Mouse (Mus musculus) neural tube, embryonic 15.5 days (tissue): Measurements from ENCODE around the gene Cpt2. TPM values are rescaled to one million over a fixed set of nuclear protein-coding genes. Genes with fewer than 3 reads are reported as not detected.
A peak's percentile ranks its signal among the peaks of the same experiment; 100 is the strongest.

ENCODE experiments used
- ATAC-seq: fragments of 200-750 bp; cut with Nextera tagmentation; 2 replicates; pipeline ENCODE4 v1.8.0; 2017; ENCODE audit warnings: mild to moderate bottlenecking, moderate TSS enrichment, moderate library complexity; ENCODE audit not compliant: low FRiP score
- H3K27ac ChIP-seq: fragments of 300-500 bp; sonication (generic); replicated peaks from 2 replicates; pipeline ENCODE4 v1.5.1; 2015; ENCODE audit warnings: mild to moderate bottlenecking, inconsistent platforms
- H3K27me3 ChIP-seq: fragments of 300-500 bp; sonication (generic); replicated peaks from 2 replicates; pipeline ENCODE4 v1.6.1; 2015; ENCODE audit warnings: inconsistent platforms
- H3K36me3 ChIP-seq: fragments of 300-500 bp; sonication (generic); 2 replicates; pipeline ENCODE4 v1.6.1; 2015; ENCODE audit warnings: inconsistent platforms
- H3K4me1 ChIP-seq: fragments of 300-500 bp; sonication (generic); 2 replicates; pipeline ENCODE4 v1.6.1; 2015; ENCODE audit warnings: inconsistent platforms
- H3K4me2 ChIP-seq: fragments of 300-500 bp; sonication (generic); 2 replicates; pipeline ENCODE4 v1.6.1; 2015; ENCODE audit warnings: inconsistent platforms, mild to moderate bottlenecking, moderate library complexity
- H3K4me3 ChIP-seq: fragments of 300-500 bp; sonication (generic); replicated peaks from 2 replicates; pipeline ENCODE4 v1.5.1; 2015; ENCODE audit warnings: mild to moderate bottlenecking, inconsistent platforms
- H3K9ac ChIP-seq: fragments of 300-500 bp; sonication (generic); replicated peaks from 2 replicates; pipeline ENCODE4 v1.6.1; 2015; ENCODE audit warnings: mild to moderate bottlenecking, inconsistent platforms
- H3K9me3 ChIP-seq: fragments of 300-500 bp; sonication (generic); replicated peaks from 2 replicates; pipeline ENCODE4 v1.6.1; 2016; ENCODE audit warnings: inconsistent platforms
- WGBS: fragments of 180-500 bp; shearing (Covaris S2); methylation state at CpG from one replicate; pipeline ENCODE4 v1.1.7; 2015; ENCODE audit warnings: mixed read lengths; 5-methylcytosine and 5-hydroxymethylcytosine counted together
- polyA plus RNA-seq: library from polyadenylated mRNA; unstranded; fragments of >200 nt; fragmentation: Nextera tagmentation; extraction: Ambion mirVana; gene quantifications from 2 replicates; pipeline ENCODE4 v1.2.1, GENCODE M21; 2015

The Cpt2 gene
- polyA plus RNA-seq, 1 experiment from 2014 or later: 16.8 TPM

DNA sequence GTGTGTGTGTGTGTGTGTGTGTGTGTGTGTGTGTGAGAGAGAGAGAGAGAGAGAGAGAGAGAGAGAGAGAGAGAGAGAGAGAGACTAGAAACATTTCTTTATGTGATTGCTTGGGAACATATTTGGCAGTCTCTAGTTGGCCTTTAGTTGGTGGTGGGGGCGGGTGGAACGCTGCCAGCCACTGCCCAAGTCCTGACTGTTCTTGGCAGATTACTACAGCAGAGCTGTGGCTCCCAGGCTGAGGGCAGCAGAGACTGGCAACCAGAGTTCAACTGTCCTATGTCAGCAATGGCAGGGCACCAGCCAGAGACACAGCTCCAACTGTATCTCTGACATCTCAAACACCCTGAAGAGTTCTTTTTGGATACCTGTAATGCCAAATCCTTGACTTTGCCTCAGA is 20.7 kb upstream of the Cpt2 start:
- no peaks in the 10 kb centered on the region for H3K9me3 ChIP-seq
- no peak overlapping the region for H3K27ac ChIP-seq
- WGBS: 85% methylated on average over 2 of the region's 2 CpGs
- H3K4me1 ChIP-seq: no peaks in the 10 kb centered on the region
- H3K4me3 ChIP-seq: no peak overlapping the region
- no peak overlapping the region for H3K4me2 ChIP-seq
- H3K27me3 ChIP-seq: no peaks in the 10 kb centered on the region
- H3K36me3 ChIP-seq: no peaks in the 10 kb centered on the region
- no peak for ATAC-seq
- H3K9ac ChIP-seq: no peak overlapping the region

GRCm38 (mm10) chr4:107942741-107943140 is 19.3 kb upstream of the Cpt2 start:
- no peak overlapping the region for H3K27ac ChIP-seq
- 86% methylated on average over 7 of the region's 7 CpGs for WGBS
- no peaks in the 10 kb centered on the region for H3K9me3 ChIP-seq
- no peaks in the 10 kb centered on the region for H3K4me1 ChIP-seq
- ATAC-seq: no peak
- no peaks in the 10 kb centered on the region for H3K36me3 ChIP-seq
- H3K27me3 ChIP-seq: no peaks in the 10 kb centered on the region
- no peak overlapping the region for H3K9ac ChIP-seq
- no peak overlapping the region for H3K4me3 ChIP-seq
- H3K4me2 ChIP-seq: no peak overlapping the region

DNA sequence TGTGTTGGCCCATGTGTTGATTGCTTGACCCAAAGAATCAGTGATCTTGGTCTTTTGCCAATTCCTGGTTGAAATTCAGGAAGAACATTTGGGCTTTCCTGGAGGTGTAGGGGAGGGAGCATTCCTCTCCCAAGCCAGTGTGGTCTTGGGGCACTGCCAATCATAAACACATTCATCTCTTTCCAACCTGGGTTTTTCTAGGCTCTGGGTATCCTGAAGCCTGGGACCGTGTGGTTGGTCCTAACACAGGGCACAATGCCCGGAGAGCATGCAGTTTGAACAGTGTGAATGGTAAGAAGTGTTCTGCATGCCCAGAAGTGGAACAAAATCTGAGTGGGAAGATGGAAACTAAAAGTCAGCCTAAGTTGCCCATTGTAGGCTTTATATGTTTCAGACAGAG is 14.7 kb upstream of the Cpt2 start:
- Histone ChIP-seq H3K4me1 (no peaks in the 10 kb centered on the region), H3K4me3 (no peak overlapping the region), H3K9me3 (no peaks in the 10 kb centered on the region), H3K36me3 (no peaks in the 10 kb centered on the region), H3K9ac (no peak overlapping the region), H3K4me2 (no peak overlapping the region), H3K27ac (no peak overlapping the region), H3K27me3 (no peaks in the 10 kb centered on the region)
- 83% methylated on average over 2 of the region's 2 CpGs for WGBS
- no peak for ATAC-seq

- H3K36me3 ChIP-seq: no peaks in the 10 kb centered on the region
- H3K27me3 ChIP-seq: no peaks in the 10 kb centered on the region
- no peak overlapping the region for H3K9ac ChIP-seq
- WGBS: 28% methylated on average over 6 of the region's 6 CpGs
- ATAC-seq: no peak
- no peak overlapping the region for H3K4me3 ChIP-seq
- no peak overlapping the region for H3K27ac ChIP-seq
- no peaks in the 10 kb centered on the region for H3K9me3 ChIP-seq
- no peak overlapping the region for H3K4me2 ChIP-seq
- no peaks in the 10 kb centered on the region for H3K4me1 ChIP-seq
Measured at GRCm38 (mm10) chr4:107937338-107937737, 13.9 kb upstream of the Cpt2 start.

- 69% methylated on average over 3 of the region's 3 CpGs for WGBS
- Histone ChIP-seq H3K4me1 (no peaks in the 10 kb centered on the region), H3K4me3 (no peak overlapping the region), H3K9me3 (no peaks in the 10 kb centered on the region), H3K9ac (no peak overlapping the region), H3K27ac (no peak overlapping the region), H3K36me3 (no peaks in the 10 kb centered on the region), H3K27me3 (no peaks in the 10 kb centered on the region), H3K4me2 (no peak overlapping the region)
- no peak for ATAC-seq
Measured at GRCm38 (mm10) chr4:107935254-107935653, 11.8 kb upstream of the Cpt2 start.

DNA sequence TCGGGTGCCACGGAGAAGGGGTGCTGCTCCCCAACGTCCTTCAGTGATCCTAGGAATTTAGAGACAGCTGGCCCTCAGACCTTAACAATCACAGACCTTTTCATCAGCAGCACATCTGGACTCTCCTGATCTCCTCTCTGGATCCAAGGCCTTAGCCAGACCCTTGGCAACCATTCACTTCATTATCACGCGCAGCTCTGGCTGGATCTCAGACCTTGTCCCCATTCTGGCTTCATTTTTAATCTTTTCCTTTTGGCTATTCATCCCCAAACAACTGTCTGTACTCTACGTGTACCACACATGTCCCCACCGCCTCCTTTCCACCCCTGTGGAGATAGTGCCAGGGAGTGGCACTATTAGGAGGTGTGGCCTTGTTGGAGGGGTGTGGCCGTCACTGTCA is 9.8 kb upstream of the Cpt2 start:
- no peaks in the 10 kb centered on the region for H3K27me3 ChIP-seq
- H3K9ac ChIP-seq: no peak overlapping the region
- H3K4me3 ChIP-seq: no peak overlapping the region
- no peaks in the 10 kb centered on the region for H3K9me3 ChIP-seq
- no peaks in the 10 kb centered on the region for H3K4me1 ChIP-seq
- no peak for ATAC-seq
- no peaks in the 10 kb centered on the region for H3K36me3 ChIP-seq
- WGBS: 76% methylated on average over 8 of the region's 8 CpGs
- H3K27ac ChIP-seq: no peak overlapping the region
- H3K4me2 ChIP-seq: no peak overlapping the region

DNA sequence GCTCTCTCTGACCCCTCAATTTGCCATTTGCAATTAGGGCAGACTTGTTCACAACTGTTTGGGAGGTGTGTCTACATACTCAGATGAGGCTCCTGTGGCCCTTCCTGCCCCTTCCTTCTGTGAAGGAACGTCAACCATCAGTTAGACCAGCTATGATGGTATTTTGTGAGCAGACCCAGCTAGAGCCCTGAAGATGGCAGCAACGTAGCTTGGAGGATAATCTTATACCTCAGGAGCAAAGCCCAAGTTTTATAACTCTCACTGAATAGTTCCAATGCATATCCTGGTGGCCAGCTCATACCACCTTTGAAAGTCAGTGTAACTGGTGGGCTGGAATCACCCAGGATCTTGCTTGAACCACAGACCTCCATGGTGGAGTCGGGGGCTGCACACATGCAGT is 8.0 kb upstream of the Cpt2 start:
- WGBS: 76% methylated on average over 3 of the region's 3 CpGs
- Histone ChIP-seq H3K27ac (no peak overlapping the region), H3K27me3 (no peaks in the 10 kb centered on the region), H3K4me3 (no peak overlapping the region), H3K4me2 (no peak overlapping the region), H3K4me1 (no peaks in the 10 kb centered on the region), H3K9ac (no peak overlapping the region), H3K9me3 (no peaks in the 10 kb centered on the region), H3K36me3 (no peaks in the 10 kb centered on the region)
- no peak for ATAC-seq

DNA sequence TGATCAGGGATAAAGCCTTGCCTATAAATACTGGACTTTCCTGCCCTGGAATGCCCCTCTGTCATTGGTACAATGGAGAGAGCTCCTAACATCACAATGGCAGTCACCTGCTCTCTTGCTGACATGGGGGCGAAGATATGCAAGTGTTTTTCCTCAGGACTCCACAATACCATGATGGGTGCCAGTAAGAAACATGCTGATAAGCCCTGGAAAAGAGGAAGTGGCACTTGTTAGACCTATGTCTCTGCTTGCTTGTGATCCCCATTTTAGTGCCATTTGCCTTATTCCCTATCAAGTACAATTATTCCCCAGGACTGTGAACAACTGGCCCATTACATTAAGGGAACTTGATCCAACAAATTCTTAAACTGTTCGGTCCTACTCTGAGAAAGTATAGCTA is 5.3 kb upstream of the Cpt2 start:
- H3K4me1 ChIP-seq: no peaks in the 10 kb centered on the region
- H3K36me3 ChIP-seq: no peaks in the 10 kb centered on the region
- H3K27me3 ChIP-seq: no peaks in the 10 kb centered on the region
- no peaks in the 10 kb centered on the region for H3K9me3 ChIP-seq
- no peak overlapping the region for H3K9ac ChIP-seq
- 81% methylated on average over 2 of the region's 2 CpGs for WGBS
- ATAC-seq: no peak
- H3K4me3 ChIP-seq: no peak overlapping the region
- no peak overlapping the region for H3K27ac ChIP-seq
- H3K4me2 ChIP-seq: no peak overlapping the region

GRCm38 (mm10) chr4:107928269-107928668 is 4.9 kb upstream of the Cpt2 start:
- H3K9me3 ChIP-seq: no peaks in the 10 kb centered on the region
- WGBS: 63% methylated on average over 2 of the region's 2 CpGs
- H3K4me1 ChIP-seq: no peaks in the 10 kb centered on the region
- no peaks in the 10 kb centered on the region for H3K27me3 ChIP-seq
- no peak overlapping the region for H3K9ac ChIP-seq
- H3K4me2 ChIP-seq: no peak overlapping the region
- H3K4me3 ChIP-seq: no peak overlapping the region
- H3K27ac ChIP-seq: no peak overlapping the region
- no peaks in the 10 kb centered on the region for H3K36me3 ChIP-seq
- no peak for ATAC-seq

- Histone ChIP-seq H3K27me3 (no peaks in the 10 kb centered on the region), H3K36me3 (peaks cover 4% of the 10 kb centered on the region; the same call in 1 of the 2 replicates), H3K4me3 (peak overlapping the region; percentile 62), H3K27ac (peak overlapping the region; percentile 70; the same call in 1 of the 2 replicates), H3K4me2 (peak overlapping the region; percentile 88), H3K9me3 (no peaks in the 10 kb centered on the region), H3K9ac (0 out of 2 replicates have a peak overlapping the region, but pooled peaks have one; percentile 63), H3K4me1 (peaks cover 12% of the 10 kb centered on the region)
- ATAC-seq: peak; percentile 42; the same call in 1 of the 2 replicates
- WGBS: 48% methylated on average over 7 of the region's 7 CpGs
Measured at GRCm38 (mm10) chr4:107923803-107924194, 389 bp upstream of the Cpt2 start.

- Histone ChIP-seq H3K27ac (no peak overlapping the region), H3K36me3 (peaks cover 4% of the 10 kb centered on the region; the same call in 1 of the 2 replicates), H3K27me3 (no peaks in the 10 kb centered on the region), H3K4me3 (peak overlapping the region; percentile 62; the same call in 1 of the 2 replicates), H3K4me1 (peaks cover 12% of the 10 kb centered on the region), H3K9ac (0 out of 2 replicates have a peak overlapping the region, but pooled peaks have one; percentile 7), H3K4me2 (peak overlapping the region; percentile 88), H3K9me3 (no peaks in the 10 kb centered on the region)
- 50% methylated on average over 4 of the region's 4 CpGs for WGBS
- no peak for ATAC-seq
Measured at GRCm38 (mm10) chr4:107921952-107922351, 1.5 kb downstream of the Cpt2 start.

DNA sequence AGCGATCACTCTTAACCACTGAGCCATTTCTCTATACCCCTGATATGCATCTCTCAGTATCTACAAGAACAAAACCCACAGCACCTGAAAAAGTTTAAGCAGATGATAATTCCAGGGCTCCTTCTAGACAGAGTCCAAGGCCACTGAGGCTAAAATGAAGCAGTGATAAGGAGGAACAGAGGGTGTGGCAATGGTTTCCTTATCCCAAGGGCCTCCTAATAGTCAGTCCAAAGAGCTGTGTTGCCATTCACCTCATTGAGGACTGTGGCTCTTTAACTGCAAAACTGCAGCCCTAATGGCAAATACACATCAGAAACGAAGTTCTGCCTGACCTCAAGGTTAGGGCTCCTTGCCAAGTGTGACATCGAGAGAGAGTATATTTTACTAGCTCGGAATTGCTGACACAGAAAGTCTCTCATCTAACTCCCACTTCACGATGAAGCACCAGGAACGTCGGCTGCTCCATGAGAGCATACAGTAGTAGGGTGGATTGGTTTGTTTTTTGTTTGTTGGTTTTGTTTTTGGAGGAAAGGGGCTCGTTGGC is 2.2 kb downstream of the Cpt2 start:
- 83% methylated on average over 8 of the region's 8 CpGs for WGBS
- Histone ChIP-seq H3K27me3 (no peaks in the 10 kb centered on the region), H3K9ac (no peak overlapping the region), H3K4me1 (peaks cover 12% of the 10 kb centered on the region), H3K9me3 (no peaks in the 10 kb centered on the region), H3K4me2 (no peak overlapping the region), H3K36me3 (peaks cover 4% of the 10 kb centered on the region; the same call in 1 of the 2 replicates), H3K4me3 (no peak overlapping the region), H3K27ac (no peak overlapping the region)
- ATAC-seq: no peak
